Mouse (Mus musculus): ENCODE data around the gene Arpc1a. TPM values are rescaled to one million over a fixed set of nuclear protein-coding genes. Genes with fewer than 3 reads are reported as not detected.

Arpc1a gene
- polyA plus RNA-seq, 1 experiment from 2014 or later = 122 TPM

DNA sequence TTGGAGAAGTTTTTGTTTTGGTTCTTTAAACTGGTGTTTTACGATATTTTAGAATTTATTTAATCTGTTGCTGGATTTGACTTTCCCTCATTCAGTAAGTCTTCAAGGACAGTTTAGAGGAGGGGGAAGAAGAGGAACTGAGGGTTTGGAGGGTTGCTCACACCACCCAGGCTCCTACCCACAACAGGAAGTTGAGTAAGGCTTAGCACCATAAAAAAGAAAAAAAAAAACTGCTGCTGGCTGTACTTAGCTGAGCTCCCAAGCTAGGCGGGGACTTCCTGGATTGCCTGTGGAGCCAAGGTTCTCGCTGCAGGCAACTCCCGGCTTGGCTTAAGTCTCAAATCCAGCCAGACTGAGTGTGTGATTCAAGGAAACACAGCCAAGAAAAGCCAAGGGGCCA is 32.7 kb downstream of the Arpc1a start:
- peak overlapping the region; percentile 37; the same call in 1 of the 2 replicates for H3K9ac ChIP-seq (ENCODE audit: low read depth, low read length)
- H3K9me3 ChIP-seq (ENCODE audit: control insufficient read depth) = no peaks in the 10 kb centered on the region
- H3K27me3 ChIP-seq (replicated peaks; ENCODE audit: control insufficient read depth, insufficient read depth, low read length) = no peaks in the 10 kb centered on the region
- H3K36me3 ChIP-seq (ENCODE audit: control insufficient read depth, insufficient read depth) = peaks cover 14% of the 10 kb centered on the region; the same call in 1 of the 2 replicates
- peak overlapping the region; percentile 89; the same call in 1 of the 2 replicates for H3K4me3 ChIP-seq (ENCODE audit: low read depth, low read length)
- H3K4me2 ChIP-seq (replicated peaks; ENCODE audit: low read depth) = peak overlapping the region; percentile 79
- H3K4me1 ChIP-seq (replicated peaks; ENCODE audit: control insufficient read depth, insufficient read depth, low read length) = peaks cover 6% of the 10 kb centered on the region; the same call in 1 of the 2 replicates
- WGBS = 14% methylated on average over 4 of the region's 4 CpGs
- ATAC-seq = peak; percentile 64
- H3K27ac ChIP-seq (ENCODE audit: low read depth, low read length) = peak overlapping the region; percentile 94
- TF ChIP-seq CTCF (IDR thresholded peaks at IDR 0.05; ENCODE audit: low read depth) = no peak

DNA sequence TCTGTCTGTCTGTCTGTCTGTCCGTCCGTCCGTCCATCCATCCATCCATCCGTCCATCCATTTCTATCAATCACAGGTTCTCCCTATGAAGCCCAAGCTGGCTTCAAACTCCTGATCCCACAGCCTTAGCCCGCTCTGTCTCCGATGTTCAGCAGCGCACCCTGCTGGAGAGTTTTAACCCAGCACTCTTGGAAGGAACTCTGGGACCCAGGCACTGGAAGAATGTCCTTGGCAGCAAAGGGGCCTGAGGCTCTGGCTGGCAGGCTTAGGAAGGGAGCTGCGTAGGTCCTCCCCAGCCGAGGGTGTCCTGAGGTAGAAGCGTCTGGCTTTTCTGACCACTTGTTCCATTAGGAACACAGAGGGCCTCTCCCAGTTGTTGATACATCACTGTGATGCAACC is 33.3 kb downstream of the Arpc1a start:
- H3K36me3 ChIP-seq (ENCODE audit: control insufficient read depth, insufficient read depth) = peaks cover 20% of the 10 kb centered on the region
- peaks cover 6% of the 10 kb centered on the region; the same call in 1 of the 2 replicates for H3K4me1 ChIP-seq (replicated peaks; ENCODE audit: control insufficient read depth, insufficient read depth, low read length)
- no peaks in the 10 kb centered on the region for H3K9me3 ChIP-seq (ENCODE audit: control insufficient read depth)
- peak overlapping the region; percentile 94 for H3K27ac ChIP-seq (ENCODE audit: low read depth, low read length)
- ATAC-seq = peak; percentile 34
- 43% methylated on average over 10 of the region's 10 CpGs for WGBS
- H3K4me3 ChIP-seq (ENCODE audit: low read depth, low read length) = peak overlapping the region; percentile 22; the same call in 1 of the 2 replicates
- peak overlapping the region; percentile 37; the same call in 1 of the 2 replicates for H3K9ac ChIP-seq (ENCODE audit: low read depth, low read length)
- peak; percentile 80 for TF ChIP-seq CTCF (IDR thresholded peaks at IDR 0.05; ENCODE audit: low read depth)
- peak overlapping the region; percentile 79 for H3K4me2 ChIP-seq (replicated peaks; ENCODE audit: low read depth)
- no peaks in the 10 kb centered on the region for H3K27me3 ChIP-seq (replicated peaks; ENCODE audit: control insufficient read depth, insufficient read depth, low read length)

DNA sequence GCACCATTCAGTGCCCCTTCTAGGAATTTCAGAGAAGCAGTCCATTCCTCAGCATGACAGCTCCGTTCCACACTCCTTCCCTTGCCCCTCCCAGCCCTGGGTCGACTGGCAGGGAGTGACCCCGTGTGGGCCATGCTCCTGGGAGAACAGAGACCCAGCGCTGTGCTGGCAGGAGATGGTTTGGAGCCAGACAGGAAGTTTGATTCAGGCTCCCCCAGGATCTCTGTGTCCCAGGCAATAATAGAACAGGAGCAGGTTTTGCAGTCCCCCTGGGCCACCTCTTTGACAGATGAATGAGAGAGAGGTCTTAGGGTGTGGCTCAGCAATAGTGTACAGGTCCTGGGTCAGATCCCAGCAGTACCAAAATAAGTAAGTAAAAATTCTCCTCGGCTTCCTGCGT is 34.4 kb downstream of the Arpc1a start:
- WGBS = 64% methylated on average over 6 of the region's 6 CpGs
- H3K4me1 ChIP-seq (replicated peaks; ENCODE audit: control insufficient read depth, insufficient read depth, low read length) = peaks cover 6% of the 10 kb centered on the region; the same call in 1 of the 2 replicates
- H3K4me2 ChIP-seq (replicated peaks; ENCODE audit: low read depth) = no peak overlapping the region
- H3K9ac ChIP-seq (ENCODE audit: low read depth, low read length) = no peak overlapping the region
- no peaks in the 10 kb centered on the region for H3K9me3 ChIP-seq (ENCODE audit: control insufficient read depth)
- H3K27ac ChIP-seq (ENCODE audit: low read depth, low read length) = no peak overlapping the region
- H3K4me3 ChIP-seq (ENCODE audit: low read depth, low read length) = no peak overlapping the region
- ATAC-seq = no peak
- no peak for TF ChIP-seq CTCF (IDR thresholded peaks at IDR 0.05; ENCODE audit: low read depth)
- peaks cover 30% of the 10 kb centered on the region for H3K36me3 ChIP-seq (ENCODE audit: control insufficient read depth, insufficient read depth)
- no peaks in the 10 kb centered on the region for H3K27me3 ChIP-seq (replicated peaks; ENCODE audit: control insufficient read depth, insufficient read depth, low read length)

DNA sequence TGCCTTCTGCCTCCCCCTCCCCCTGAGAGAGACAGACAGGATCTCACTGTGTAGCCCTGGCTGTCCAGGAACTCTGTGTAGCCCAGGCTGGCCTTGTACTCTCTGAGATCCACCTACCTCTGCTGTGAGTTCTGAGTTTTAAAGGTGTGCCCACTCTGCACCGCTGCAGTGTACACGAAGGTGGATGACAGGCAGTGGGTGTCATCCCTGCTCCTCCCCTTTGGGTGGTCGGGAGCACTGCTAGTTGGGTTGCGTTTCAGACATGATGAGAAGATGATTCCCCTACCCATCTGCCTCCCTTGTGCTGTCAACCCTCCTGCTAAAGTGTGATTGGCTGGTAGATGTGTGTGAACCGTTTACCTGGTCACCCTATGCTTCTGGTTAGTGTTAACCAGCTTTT is 34.8 kb downstream of the Arpc1a start:
- ATAC-seq = no peak
- Histone ChIP-seq H3K36me3 (ENCODE audit: control insufficient read depth, insufficient read depth) (peaks cover 34% of the 10 kb centered on the region), H3K27ac (ENCODE audit: low read depth, low read length) (no peak overlapping the region), H3K9ac (ENCODE audit: low read depth, low read length) (no peak overlapping the region), H3K4me1 (replicated peaks; ENCODE audit: control insufficient read depth, insufficient read depth, low read length) (peaks cover 6% of the 10 kb centered on the region; the same call in 1 of the 2 replicates), H3K4me2 (replicated peaks; ENCODE audit: low read depth) (no peak overlapping the region), H3K9me3 (ENCODE audit: control insufficient read depth) (no peaks in the 10 kb centered on the region), H3K4me3 (ENCODE audit: low read depth, low read length) (no peak overlapping the region), H3K27me3 (replicated peaks; ENCODE audit: control insufficient read depth, insufficient read depth, low read length) (no peaks in the 10 kb centered on the region)
- TF ChIP-seq CTCF (IDR thresholded peaks at IDR 0.05; ENCODE audit: low read depth) = no peak
- WGBS = 86% methylated on average over 5 of the region's 5 CpGs

DNA sequence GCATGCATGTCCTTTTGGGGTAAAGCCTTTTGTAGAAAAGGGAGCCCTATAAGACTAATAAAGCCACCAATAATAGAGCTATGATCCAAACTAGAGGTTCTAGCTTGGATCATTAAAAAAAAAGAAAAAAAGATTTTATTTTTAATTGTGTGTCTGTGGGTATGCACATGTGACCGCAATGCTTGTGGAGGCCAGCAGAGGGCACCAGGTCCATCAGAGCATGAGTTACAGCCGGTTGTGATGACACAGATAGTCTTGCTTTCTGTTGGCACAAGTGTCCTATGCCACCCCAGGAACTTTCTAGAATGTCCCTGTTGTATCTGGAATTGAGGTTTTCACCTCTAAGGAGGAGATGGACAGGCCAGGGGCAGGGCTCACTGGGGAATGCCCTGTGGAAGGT is 35.8 kb downstream of the Arpc1a start:
- H3K4me2 ChIP-seq (replicated peaks; ENCODE audit: low read depth) = no peak overlapping the region
- TF ChIP-seq CTCF (IDR thresholded peaks at IDR 0.05; ENCODE audit: low read depth) = peak; percentile 69
- peaks cover 44% of the 10 kb centered on the region for H3K36me3 ChIP-seq (ENCODE audit: control insufficient read depth, insufficient read depth)
- 89% methylated on average over 2 of the region's 2 CpGs for WGBS
- no peaks in the 10 kb centered on the region for H3K9me3 ChIP-seq (ENCODE audit: control insufficient read depth)
- ATAC-seq = no peak
- H3K4me1 ChIP-seq (replicated peaks; ENCODE audit: control insufficient read depth, insufficient read depth, low read length) = peaks cover 6% of the 10 kb centered on the region; the same call in 1 of the 2 replicates
- no peak overlapping the region for H3K9ac ChIP-seq (ENCODE audit: low read depth, low read length)
- no peak overlapping the region for H3K4me3 ChIP-seq (ENCODE audit: low read depth, low read length)
- no peaks in the 10 kb centered on the region for H3K27me3 ChIP-seq (replicated peaks; ENCODE audit: control insufficient read depth, insufficient read depth, low read length)
- H3K27ac ChIP-seq (ENCODE audit: low read depth, low read length) = no peak overlapping the region

DNA sequence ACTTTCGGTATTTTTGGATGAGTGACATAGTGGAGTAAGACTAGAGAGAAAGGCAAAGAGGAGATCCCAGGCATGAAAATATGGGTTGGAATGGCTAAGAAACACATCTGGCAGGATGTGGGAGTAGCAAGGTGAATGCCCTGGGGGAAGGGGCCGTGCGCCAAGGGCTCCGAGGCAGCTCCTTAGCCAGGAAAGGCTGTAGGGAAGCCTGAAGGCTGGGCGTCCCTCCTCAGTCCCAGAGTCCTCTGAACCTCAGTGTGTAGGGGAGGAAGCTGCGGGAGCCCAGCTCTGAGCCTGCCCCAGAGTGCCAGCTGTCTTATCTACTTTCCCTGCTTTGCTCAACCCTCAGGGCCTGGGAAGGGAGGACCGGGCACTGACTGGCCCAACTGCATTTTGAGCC is 37.3 kb downstream of the Arpc1a start:
- no peaks in the 10 kb centered on the region for H3K27me3 ChIP-seq (replicated peaks; ENCODE audit: control insufficient read depth, insufficient read depth, low read length)
- H3K9me3 ChIP-seq (ENCODE audit: control insufficient read depth) = no peaks in the 10 kb centered on the region
- no peak overlapping the region for H3K4me3 ChIP-seq (ENCODE audit: low read depth, low read length)
- ATAC-seq = no peak
- H3K4me1 ChIP-seq (replicated peaks; ENCODE audit: control insufficient read depth, insufficient read depth, low read length) = peaks cover 6% of the 10 kb centered on the region; the same call in 1 of the 2 replicates
- no peak overlapping the region for H3K9ac ChIP-seq (ENCODE audit: low read depth, low read length)
- WGBS = 69% methylated on average over 7 of the region's 7 CpGs
- peaks cover 59% of the 10 kb centered on the region for H3K36me3 ChIP-seq (ENCODE audit: control insufficient read depth, insufficient read depth)
- no peak overlapping the region for H3K4me2 ChIP-seq (replicated peaks; ENCODE audit: low read depth)
- no peak for TF ChIP-seq CTCF (IDR thresholded peaks at IDR 0.05; ENCODE audit: low read depth)
- no peak overlapping the region for H3K27ac ChIP-seq (ENCODE audit: low read depth, low read length)
